In the genomic region with DNA sequence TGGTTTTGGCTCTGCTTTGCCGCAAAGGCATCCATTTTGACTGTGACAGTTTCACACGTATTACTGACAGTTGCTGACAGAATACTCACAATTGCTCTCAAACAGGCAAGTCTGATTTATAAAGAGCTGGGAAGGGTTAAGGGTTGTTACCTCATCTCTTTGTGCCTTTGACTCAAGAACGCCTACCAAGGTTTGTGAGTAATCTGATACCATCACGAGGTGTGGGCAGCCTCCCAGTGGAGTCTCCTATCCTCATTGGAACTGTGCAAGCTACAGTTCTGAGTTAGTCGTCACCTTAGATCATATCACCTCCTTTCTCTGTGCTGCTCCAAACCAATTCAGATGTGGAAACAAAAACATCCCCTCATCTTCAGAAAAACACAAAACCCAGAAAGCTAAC, we compare ENCODE assay signal across 10 mouse cellular contexts.
"Had no signal": no experiment of that assay in that cellular context is flagged by ENCODE, and none has a peak within 500 bp of the region (broad histone marks: within the 10 kb centered on the region; RNA-seq: fewer than 3 reads in every experiment).

No protein-coding gene starts in this region.

- H3K27ac ChIP-seq: limb, embryonic 13.5 days; liver, embryonic 14.5 days; midbrain, embryonic 13.5 days; neural tube, embryonic 15.5 days had no signal

- H3K4me3 ChIP-seq: limb, embryonic 13.5 days; midbrain, embryonic 13.5 days; neural tube, embryonic 15.5 days had no signal

- H3K9me3 ChIP-seq: limb, embryonic 13.5 days; midbrain, embryonic 13.5 days; neural tube, embryonic 15.5 days had no signal

- H3K36me3 ChIP-seq: limb, embryonic 13.5 days; midbrain, embryonic 13.5 days; neural tube, embryonic 15.5 days had no signal

- H3K4me2 ChIP-seq: limb, embryonic 13.5 days; midbrain, embryonic 13.5 days; neural tube, embryonic 15.5 days had no signal

- ATAC-seq: midbrain, embryonic 13.5 days had no signal

- H3K27me3 ChIP-seq: limb, embryonic 13.5 days; midbrain, embryonic 13.5 days; neural tube, embryonic 15.5 days had no signal

- H3K9ac ChIP-seq: limb, embryonic 13.5 days; liver, embryonic 14.5 days; midbrain, embryonic 13.5 days; neural tube, embryonic 15.5 days had no signal

- H3K4me1 ChIP-seq: neural tube, embryonic 15.5 days had no signal

- DNase-seq: kidney, postnatal 25 days; layer of hippocampus, adult 9-11 months; layer of hippocampus, postnatal 36 days; lung, adult 18-20 months; thymus, adult 18-20 months; thymus, postnatal 14 days had no signal
